Comparison of ENCODE assay signal across 8 mouse cellular contexts in genomic region chr5:110269141-110270101, GRCm38 (mm10). TPM values are rescaled to one million over a fixed set of nuclear protein-coding genes. Genes with fewer than 3 reads are reported as not detected.
DNase-seq lines count a peak whose midpoint lies in the region; ATAC-seq lines count a peak whose summit lies in the region.

Gene Pgam5, minus strand, starts transcription at chr5:110269913.

- intact Hi-C loops in gastrocnemius, postnatal 14 days (cut with DNase I; ENCODE audit: low total_unique reads), result no loop called here
- intact Hi-C loops in left cerebral cortex, postnatal 10 days (cut with DNase I), result no loop called here

- ATAC-seq in inflammation-experienced regulatory T-cells, adult 6 months, result peak; percentile 78
- ATAC-seq in megakaryocyte-erythroid progenitor cell, adult 5-6 weeks (replicated peaks; ENCODE audit: low FRiP score, low TSS enrichment, poor library complexity, severe bottlenecking), result peak; percentile 75

- peak; percentile 91 for DNase-seq in adipocyte (ENCODE audit: low spot score)
- DNase-seq in embryo, embryonic 10 days (ENCODE audit: low spot score), result peak; percentile 89
- peak; percentile 95 for DNase-seq in gastrocnemius, postnatal 14 days
- DNase-seq in left cerebral cortex, postnatal 10 days (ENCODE audit: extremely low spot score in 1 of 2, low spot score in 2 of 2), result peak; percentile 85 to 96
- peak; percentile 86 for DNase-seq in right cerebral cortex, postnatal 25 days
- DNase-seq in urinary bladder, postnatal 4 days (ENCODE audit: low spot score in 2 of 2), result peak; percentile 87 to 94

RNA-seq across cellular contexts. Expression of gene Pgam5, which starts in this region (rescaled TPM):
- total RNA-seq in gastrocnemius, postnatal 14 days (2021), result 10 to 100 TPM; 20.5 to 23.7 TPM
- 10 to 100 TPM; 20.3 to 32.8 (median 29.9) TPM for polyA plus RNA-seq in inflammation-experienced regulatory T-cells, adult 6 months (2017; shearing (Covaris generic))
- total RNA-seq in left cerebral cortex, postnatal 10 days (2021), result 10 to 100 TPM; 73.5 to 77.0 TPM
- total RNA-seq in megakaryocyte-erythroid progenitor cell, adult 5-6 weeks (2014; fragmentation: Nextera tagmentation), result 52.9 and 53.2 TPM in 2 replicates
- total RNA-seq in megakaryocyte-erythroid progenitor cell, adult 5-6 weeks (2017), result 45.3 and 53.1 TPM in 2 replicates

Comparison
In these comparisons a context has a peak if more than half of its experiments do, and no peak if none do; other contexts are left out.
1. Peak in every context shown above with its lines: DNase-seq and ATAC-seq.